Mouse (Mus musculus) megakaryocyte, embryonic 14.5 days (primary cell): ENCODE results near the gene Cbarp. TPM values are rescaled to one million over a fixed set of nuclear protein-coding genes. Genes with fewer than 3 reads are reported as not detected.

Source experiments
- H3K27me3 ChIP-seq: replicated peaks from 2 replicates; pipeline ENCODE3; 2012; ENCODE audit warnings: inconsistent platforms
- H3K36me3 ChIP-seq: replicated peaks from 2 replicates; pipeline ENCODE3; 2012; ENCODE audit warnings: low read length, inconsistent platforms, mixed read lengths
- H3K4me1 ChIP-seq: 2 replicates; pipeline ENCODE4 v1.6.1; 2012; ENCODE audit warnings: inconsistent platforms
- H3K4me3 ChIP-seq: replicated peaks from 2 replicates; pipeline ENCODE3; 2012; ENCODE audit warnings: moderate library complexity, mild to moderate bottlenecking, inconsistent platforms
- H3K9me3 ChIP-seq: 2 replicates; pipeline ENCODE4 v1.6.1; 2012; ENCODE audit warnings: inconsistent platforms
- FLI1 ChIP-seq: IDR thresholded peaks from 2 replicates; pipeline ENCODE4 v1.6.1; 2012; ENCODE audit warnings: low read length, inconsistent platforms, mixed read lengths
- GATA1 ChIP-seq: IDR thresholded peaks from 3 replicates; pipeline ENCODE4 v1.6.1; 2012; ENCODE audit warnings: mixed read lengths, low read length, inconsistent platforms, borderline replicate concordance
- polyA plus RNA-seq: library from polyadenylated mRNA; stranded (reverse); fragments of >175 nt; gene quantifications from 2 replicates; pipeline ENCODE4 v1.2.3, GENCODE M21; 2012; ENCODE audit warnings: low replicate concordance; ENCODE audit not compliant: insufficient read depth

The Cbarp gene
- polyA plus RNA-seq, 1 experiment = 4.8 TPM

DNA sequence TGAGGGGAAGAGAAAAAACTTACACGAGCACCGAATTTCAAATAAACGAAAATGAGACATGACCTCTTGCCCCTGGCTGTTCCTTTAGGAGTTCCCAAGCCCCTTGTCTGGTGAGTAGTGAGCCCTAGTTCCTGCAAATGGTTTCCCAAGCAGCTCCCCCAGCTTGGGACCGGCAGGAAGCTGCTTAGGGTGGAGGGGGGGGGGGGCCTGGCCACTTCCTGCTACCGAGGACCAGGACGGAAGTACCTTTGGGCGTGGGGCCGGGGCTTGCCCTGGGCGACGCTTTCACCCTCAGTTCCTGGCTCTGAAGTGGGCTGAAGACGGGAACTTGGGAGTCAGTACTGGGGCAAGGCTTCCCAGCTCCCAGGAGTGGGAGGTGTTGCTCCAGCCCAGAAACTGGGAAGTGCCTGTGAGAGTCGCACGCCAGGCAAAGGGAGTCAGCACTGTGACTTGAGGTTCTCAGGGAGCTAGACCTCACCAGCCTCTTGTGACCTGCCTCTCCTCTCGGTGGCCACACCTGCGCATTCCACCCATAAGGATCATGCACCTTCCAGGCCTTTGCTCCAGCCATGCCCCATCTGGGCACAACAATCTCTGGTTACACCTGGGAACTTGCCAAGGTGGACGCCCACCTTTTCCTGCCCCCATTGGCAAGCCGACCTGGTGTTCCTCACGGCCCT, 17.8 kb upstream of the Cbarp start:
- H3K4me3 ChIP-seq = peak overlapping the region; percentile 95
- TF ChIP-seq GATA1 (no peak), FLI1 (no peak)

GRCm38 (mm10) chr10:80157141-80157929, 16.7 kb upstream of the Cbarp start:
- H3K36me3 ChIP-seq = peaks cover 54% of the 10 kb centered on the region
- TF ChIP-seq GATA1 (no peak), FLI1 (no peak)

More for the DNA sequence above, 17.8 kb upstream of the Cbarp start:
- peaks cover 46% of the 10 kb centered on the region for H3K36me3 ChIP-seq
- H3K27me3 ChIP-seq = no peaks in the 10 kb centered on the region
- H3K4me1 ChIP-seq = peaks cover 97% of the 10 kb centered on the region
- no peaks in the 10 kb centered on the region for H3K9me3 ChIP-seq

DNA sequence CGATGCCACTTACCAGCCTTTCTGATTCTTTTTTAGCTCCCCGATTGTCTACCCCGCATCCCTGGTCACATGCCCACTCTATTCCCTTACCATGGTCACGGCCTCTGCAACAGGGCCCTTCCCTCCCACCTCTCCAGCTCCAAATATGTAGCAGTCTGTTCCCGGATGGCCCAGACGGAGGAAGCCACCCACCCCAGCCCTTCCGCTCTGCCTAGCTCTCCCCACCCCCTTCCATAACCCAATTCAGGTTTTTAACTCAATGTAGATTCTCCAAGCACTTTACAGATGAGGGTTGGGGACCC, 16.1 kb upstream of the Cbarp start:
- H3K4me1 ChIP-seq = peaks cover 97% of the 10 kb centered on the region
- peak overlapping the region; percentile 42 for H3K4me3 ChIP-seq
- no peaks in the 10 kb centered on the region for H3K9me3 ChIP-seq
- TF ChIP-seq GATA1 (no peak), FLI1 (no peak)
- peaks cover 60% of the 10 kb centered on the region for H3K36me3 ChIP-seq
- no peaks in the 10 kb centered on the region for H3K27me3 ChIP-seq

More at GRCm38 (mm10) chr10:80157141-80157929, 16.7 kb upstream of the Cbarp start:
- Histone ChIP-seq H3K9me3 (no peaks in the 10 kb centered on the region), H3K4me3 (peak overlapping the region; percentile 33), H3K4me1 (peaks cover 97% of the 10 kb centered on the region), H3K27me3 (no peaks in the 10 kb centered on the region)

GRCm38 (mm10) chr10:80156002-80156751, 15.5 kb upstream of the Cbarp start:
- peaks cover 65% of the 10 kb centered on the region for H3K36me3 ChIP-seq
- H3K4me3 ChIP-seq = peak overlapping the region; percentile 42
- H3K9me3 ChIP-seq = no peaks in the 10 kb centered on the region
- no peak for TF ChIP-seq GATA1
- TF ChIP-seq FLI1 = no peak
- H3K4me1 ChIP-seq = peaks cover 97% of the 10 kb centered on the region
- H3K27me3 ChIP-seq = no peaks in the 10 kb centered on the region

DNA sequence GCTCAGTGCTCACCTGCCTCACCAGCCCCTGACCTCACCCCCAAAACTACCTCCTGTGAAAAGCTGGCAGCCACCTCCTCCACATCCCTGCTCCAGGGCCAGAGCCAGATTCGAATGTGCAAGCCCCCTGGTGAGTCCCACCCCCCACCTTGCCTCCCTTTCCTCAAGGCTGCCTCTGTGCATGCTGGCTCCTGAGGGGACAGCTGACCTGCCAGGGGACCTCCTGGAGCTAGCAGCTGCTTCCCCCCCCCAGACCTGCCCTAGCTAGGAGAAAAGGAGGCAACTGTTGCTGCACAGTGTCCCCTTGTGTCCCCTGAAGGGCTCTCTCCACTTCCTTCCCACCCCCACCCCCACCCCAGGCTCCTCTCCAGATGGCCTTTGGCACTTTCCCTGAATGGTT, 14.6 kb upstream of the Cbarp start:
- H3K4me3 ChIP-seq = peak overlapping the region; percentile 60
- H3K9me3 ChIP-seq = no peaks in the 10 kb centered on the region
- H3K27me3 ChIP-seq = no peaks in the 10 kb centered on the region
- TF ChIP-seq FLI1 = no peak
- TF ChIP-seq GATA1 = no peak
- peaks cover 74% of the 10 kb centered on the region for H3K36me3 ChIP-seq
- peaks cover 90% of the 10 kb centered on the region for H3K4me1 ChIP-seq

GRCm38 (mm10) chr10:80154384-80154783, 13.7 kb upstream of the Cbarp start:
- H3K27me3 ChIP-seq = no peaks in the 10 kb centered on the region
- H3K9me3 ChIP-seq = no peaks in the 10 kb centered on the region
- TF ChIP-seq FLI1 = no peak
- TF ChIP-seq GATA1 = no peak
- peak overlapping the region; percentile 29 for H3K4me3 ChIP-seq
- H3K4me1 ChIP-seq = peaks cover 84% of the 10 kb centered on the region
- peaks cover 80% of the 10 kb centered on the region for H3K36me3 ChIP-seq

GRCm38 (mm10) chr10:80153713-80154112, 13.1 kb upstream of the Cbarp start:
- no peak for TF ChIP-seq FLI1
- no peak for TF ChIP-seq GATA1
- Histone ChIP-seq H3K4me3 (no peak overlapping the region), H3K36me3 (peaks cover 80% of the 10 kb centered on the region), H3K9me3 (no peaks in the 10 kb centered on the region), H3K27me3 (no peaks in the 10 kb centered on the region), H3K4me1 (peaks cover 77% of the 10 kb centered on the region)

DNA sequence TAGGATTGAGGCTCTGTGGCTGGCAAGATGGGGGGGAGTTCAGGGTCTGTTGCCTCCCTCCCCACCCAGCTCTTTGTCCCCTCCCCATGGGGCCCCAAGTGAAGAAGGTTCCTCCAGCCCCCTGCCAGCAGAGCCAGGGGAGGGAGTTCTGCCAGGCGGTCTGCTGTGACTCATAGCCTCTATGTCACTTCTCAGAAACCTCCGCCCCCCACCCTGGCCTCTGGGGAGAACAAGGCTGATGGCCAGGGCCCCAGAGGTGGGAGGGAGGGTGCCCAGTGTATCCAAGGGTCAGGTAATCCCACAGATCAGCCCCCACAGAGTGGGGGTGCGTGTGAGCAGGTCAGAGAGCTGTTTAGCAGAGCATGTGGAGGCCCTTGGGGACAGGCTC, 12.2 kb upstream of the Cbarp start:
- H3K36me3 ChIP-seq = peaks cover 80% of the 10 kb centered on the region
- H3K27me3 ChIP-seq = no peaks in the 10 kb centered on the region
- TF ChIP-seq GATA1 (no peak), FLI1 (no peak)
- peak overlapping the region; percentile 99 for H3K4me3 ChIP-seq
- no peaks in the 10 kb centered on the region for H3K9me3 ChIP-seq
- peaks cover 72% of the 10 kb centered on the region for H3K4me1 ChIP-seq

DNA sequence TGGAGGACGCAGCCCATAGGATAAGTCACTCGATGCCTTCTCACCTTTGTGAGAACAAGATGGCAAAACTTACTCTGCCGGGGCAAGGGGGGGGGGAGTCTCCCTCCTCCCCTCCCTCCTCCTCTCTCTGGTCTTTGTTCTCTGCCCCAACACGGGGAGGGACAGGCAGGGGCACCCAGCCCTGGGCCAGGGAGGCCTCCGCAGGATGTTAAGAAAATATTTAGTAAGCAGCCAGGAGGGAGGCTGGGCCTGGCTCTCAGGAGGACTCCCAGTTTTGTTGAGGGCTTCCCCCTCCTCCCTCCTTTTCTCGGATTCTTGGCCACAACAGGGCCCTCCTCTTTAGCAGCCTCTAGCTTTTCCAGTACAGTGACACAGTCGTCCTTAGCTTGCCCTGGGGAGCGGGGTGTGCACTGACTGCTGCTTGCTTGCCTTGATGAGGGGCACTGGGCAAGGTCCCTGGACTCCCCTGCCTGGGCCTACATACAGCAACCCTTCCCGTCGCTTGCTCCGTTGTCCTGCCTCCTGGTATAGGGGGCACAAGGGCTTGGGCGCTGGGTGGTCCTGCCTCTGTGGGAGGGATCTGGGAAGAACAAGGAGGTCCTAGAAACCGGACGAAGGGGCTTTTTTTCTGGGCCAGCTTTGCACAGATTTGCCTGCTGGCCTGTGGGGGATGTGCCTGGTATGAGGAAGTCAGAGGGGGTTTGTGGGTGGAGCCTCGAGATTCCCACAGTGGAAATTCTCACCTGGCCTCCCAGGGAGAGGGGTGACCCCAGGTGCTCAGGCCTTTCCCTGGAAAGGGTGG, 11.6 kb upstream of the Cbarp start:
- Histone ChIP-seq H3K4me3 (peak overlapping the region; percentile 99), H3K27me3 (no peaks in the 10 kb centered on the region)

More for the DNA sequence above, 11.6 kb upstream of the Cbarp start:
- Histone ChIP-seq H3K9me3 (no peaks in the 10 kb centered on the region), H3K36me3 (peaks cover 76% of the 10 kb centered on the region), H3K4me1 (peaks cover 72% of the 10 kb centered on the region)
- TF ChIP-seq GATA1 = no peak
- no peak for TF ChIP-seq FLI1
